Mouse (Mus musculus): ENCODE data around the gene Sema3a. TPM values are rescaled to one million over a fixed set of nuclear protein-coding genes. Genes with fewer than 3 reads are reported as not detected.

Sema3a gene
- polyA plus RNA-seq, 1 experiment from 2014 or later: 36.8 TPM

GRCm38 (mm10) chr5:13413915-13414525 lies 288.8 kb downstream of the Sema3a start:
- H3K4me2 ChIP-seq (ENCODE audit: low read depth, low read length): no peak overlapping the region
- no peaks in the 10 kb centered on the region for H3K9me3 ChIP-seq (ENCODE audit: control insufficient read depth, low read length)
- H3K4me1 ChIP-seq (ENCODE audit: control insufficient read depth, insufficient read depth, low read length): peaks cover 4% of the 10 kb centered on the region; the same call in 1 of the 2 replicates
- H3K27me3 ChIP-seq (replicated peaks; ENCODE audit: control insufficient read depth, insufficient read depth, low read length): no peaks in the 10 kb centered on the region
- H3K4me3 ChIP-seq (ENCODE audit: low read depth, low read length): no peak overlapping the region
- H3K27ac ChIP-seq (replicated peaks; ENCODE audit: low read depth, low read length): no peak overlapping the region
- no peak for ATAC-seq (ENCODE audit: low read depth)
- H3K36me3 ChIP-seq (ENCODE audit: control insufficient read depth, insufficient read depth, low read length): 0 out of 2 replicates have a peak, but pooled peaks cover 6% of the 10 kb centered on the region
- no peak overlapping the region for H3K9ac ChIP-seq (ENCODE audit: low read depth, low read length)
- no peak for DNase-seq (ENCODE audit: low spot score)
- WGBS: 76% methylated on average over 2 of the region's 2 CpGs

- Histone ChIP-seq H3K27ac (replicated peaks; ENCODE audit: low read depth, low read length) (no peak overlapping the region), H3K9me3 (ENCODE audit: control insufficient read depth, low read length) (no peaks in the 10 kb centered on the region), H3K36me3 (ENCODE audit: control insufficient read depth, insufficient read depth, low read length) (0 out of 2 replicates have a peak, but pooled peaks cover 6% of the 10 kb centered on the region), H3K4me3 (ENCODE audit: low read depth, low read length) (no peak overlapping the region), H3K27me3 (replicated peaks; ENCODE audit: control insufficient read depth, insufficient read depth, low read length) (no peaks in the 10 kb centered on the region), H3K4me1 (ENCODE audit: control insufficient read depth, insufficient read depth, low read length) (no peaks in the 10 kb centered on the region; the same call in 1 of the 2 replicates), H3K9ac (ENCODE audit: low read depth, low read length) (no peak overlapping the region), H3K4me2 (ENCODE audit: low read depth, low read length) (no peak overlapping the region)
- ATAC-seq (ENCODE audit: low read depth) (no peak), DNase-seq (ENCODE audit: low spot score) (no peak)
- 61% methylated on average over 3 of the region's 3 CpGs for WGBS
Measured at GRCm38 (mm10) chr5:13416960-13417710, 291.9 kb downstream of the Sema3a start.

GRCm38 (mm10) chr5:13421276-13421925 lies 296.2 kb downstream of the Sema3a start:
- Histone ChIP-seq H3K36me3 (ENCODE audit: control insufficient read depth, insufficient read depth, low read length) (no peaks in the 10 kb centered on the region), H3K4me1 (ENCODE audit: control insufficient read depth, insufficient read depth, low read length) (no peaks in the 10 kb centered on the region; the same call in 1 of the 2 replicates), H3K9ac (ENCODE audit: low read depth, low read length) (no peak overlapping the region), H3K9me3 (ENCODE audit: control insufficient read depth, low read length) (no peaks in the 10 kb centered on the region), H3K27ac (replicated peaks; ENCODE audit: low read depth, low read length) (no peak overlapping the region), H3K4me2 (ENCODE audit: low read depth, low read length) (no peak overlapping the region), H3K4me3 (ENCODE audit: low read depth, low read length) (no peak overlapping the region), H3K27me3 (replicated peaks; ENCODE audit: control insufficient read depth, insufficient read depth, low read length) (no peaks in the 10 kb centered on the region)
- no peak for DNase-seq (ENCODE audit: low spot score)
- no peak for ATAC-seq (ENCODE audit: low read depth)
- 62% methylated on average over 5 of the region's 5 CpGs for WGBS

GRCm38 (mm10) chr5:13428702-13429101 lies 303.5 kb downstream of the Sema3a start:
- Histone ChIP-seq H3K4me3 (ENCODE audit: low read depth, low read length) (no peak overlapping the region), H3K9ac (ENCODE audit: low read depth, low read length) (no peak overlapping the region), H3K36me3 (ENCODE audit: control insufficient read depth, insufficient read depth, low read length) (no peaks in the 10 kb centered on the region), H3K27ac (replicated peaks; ENCODE audit: low read depth, low read length) (0 out of 2 replicates have a peak overlapping the region, but pooled peaks have one; percentile 3), H3K9me3 (ENCODE audit: control insufficient read depth, low read length) (no peaks in the 10 kb centered on the region), H3K4me1 (ENCODE audit: control insufficient read depth, insufficient read depth, low read length) (no peaks in the 10 kb centered on the region), H3K27me3 (replicated peaks; ENCODE audit: control insufficient read depth, insufficient read depth, low read length) (no peaks in the 10 kb centered on the region), H3K4me2 (ENCODE audit: low read depth, low read length) (no peak overlapping the region)
- ATAC-seq (ENCODE audit: low read depth) (no peak), DNase-seq (ENCODE audit: low spot score) (peak; percentile 74)
- 19% methylated on average over 1 of the region's 1 CpGs for WGBS

GRCm38 (mm10) chr5:13431827-13432226 lies 306.6 kb downstream of the Sema3a start:
- DNase-seq (ENCODE audit: low spot score) (no peak), ATAC-seq (ENCODE audit: low read depth) (no peak)
- Histone ChIP-seq H3K4me1 (ENCODE audit: control insufficient read depth, insufficient read depth, low read length) (no peaks in the 10 kb centered on the region), H3K4me2 (ENCODE audit: low read depth, low read length) (no peak overlapping the region), H3K9ac (ENCODE audit: low read depth, low read length) (no peak overlapping the region), H3K4me3 (ENCODE audit: low read depth, low read length) (no peak overlapping the region), H3K9me3 (ENCODE audit: control insufficient read depth, low read length) (no peaks in the 10 kb centered on the region), H3K27ac (replicated peaks; ENCODE audit: low read depth, low read length) (no peak overlapping the region), H3K36me3 (ENCODE audit: control insufficient read depth, insufficient read depth, low read length) (no peaks in the 10 kb centered on the region), H3K27me3 (replicated peaks; ENCODE audit: control insufficient read depth, insufficient read depth, low read length) (no peaks in the 10 kb centered on the region)
- WGBS: 84% methylated on average over 2 of the region's 2 CpGs

GRCm38 (mm10) chr5:13432574-13432973 lies 307.4 kb downstream of the Sema3a start:
- no peak for ATAC-seq (ENCODE audit: low read depth)
- 73% methylated on average over 3 of the region's 3 CpGs for WGBS
- DNase-seq (ENCODE audit: low spot score): no peak

GRCm38 (mm10) chr5:13433303-13433702 lies 308.1 kb downstream of the Sema3a start:
- H3K9me3 ChIP-seq (ENCODE audit: control insufficient read depth, low read length): no peaks in the 10 kb centered on the region
- H3K4me1 ChIP-seq (ENCODE audit: control insufficient read depth, insufficient read depth, low read length): no peaks in the 10 kb centered on the region
- H3K36me3 ChIP-seq (ENCODE audit: control insufficient read depth, insufficient read depth, low read length): no peaks in the 10 kb centered on the region
- no peak overlapping the region for H3K9ac ChIP-seq (ENCODE audit: low read depth, low read length)
- 46% methylated on average over 2 of the region's 2 CpGs for WGBS
- no peak overlapping the region for H3K27ac ChIP-seq (replicated peaks; ENCODE audit: low read depth, low read length)
- no peak overlapping the region for H3K4me2 ChIP-seq (ENCODE audit: low read depth, low read length)
- H3K4me3 ChIP-seq (ENCODE audit: low read depth, low read length): no peak overlapping the region
- DNase-seq (ENCODE audit: low spot score) (peak; percentile 85), ATAC-seq (ENCODE audit: low read depth) (peak; percentile 78; the same call in 1 of the 2 replicates)
- no peaks in the 10 kb centered on the region for H3K27me3 ChIP-seq (replicated peaks; ENCODE audit: control insufficient read depth, insufficient read depth, low read length)

More at GRCm38 (mm10) chr5:13432574-13432973, 307.4 kb downstream of the Sema3a start:
- Histone ChIP-seq H3K27me3 (replicated peaks; ENCODE audit: control insufficient read depth, insufficient read depth, low read length) (no peaks in the 10 kb centered on the region), H3K4me3 (ENCODE audit: low read depth, low read length) (no peak overlapping the region), H3K36me3 (ENCODE audit: control insufficient read depth, insufficient read depth, low read length) (no peaks in the 10 kb centered on the region), H3K9ac (ENCODE audit: low read depth, low read length) (no peak overlapping the region), H3K4me2 (ENCODE audit: low read depth, low read length) (no peak overlapping the region), H3K27ac (replicated peaks; ENCODE audit: low read depth, low read length) (no peak overlapping the region), H3K4me1 (ENCODE audit: control insufficient read depth, insufficient read depth, low read length) (no peaks in the 10 kb centered on the region), H3K9me3 (ENCODE audit: control insufficient read depth, low read length) (no peaks in the 10 kb centered on the region)

GRCm38 (mm10) chr5:13441112-13441511 lies 315.9 kb downstream of the Sema3a start:
- H3K36me3 ChIP-seq (ENCODE audit: control insufficient read depth, insufficient read depth, low read length): no peaks in the 10 kb centered on the region

More at GRCm38 (mm10) chr5:13441112-13441511, 315.9 kb downstream of the Sema3a start:
- Histone ChIP-seq H3K4me2 (ENCODE audit: low read depth, low read length) (no peak overlapping the region), H3K27ac (replicated peaks; ENCODE audit: low read depth, low read length) (no peak overlapping the region), H3K4me3 (ENCODE audit: low read depth, low read length) (no peak overlapping the region), H3K9me3 (ENCODE audit: control insufficient read depth, low read length) (no peaks in the 10 kb centered on the region), H3K4me1 (ENCODE audit: control insufficient read depth, insufficient read depth, low read length) (no peaks in the 10 kb centered on the region), H3K27me3 (replicated peaks; ENCODE audit: control insufficient read depth, insufficient read depth, low read length) (no peaks in the 10 kb centered on the region), H3K9ac (ENCODE audit: low read depth, low read length) (no peak overlapping the region)
- DNase-seq (ENCODE audit: low spot score): peak; percentile 51
- no peak for ATAC-seq (ENCODE audit: low read depth)
